Mouse (Mus musculus) G1E (cell line): ENCODE measurements around the gene Odaph. TPM values are rescaled to one million over a fixed set of nuclear protein-coding genes. Genes with fewer than 3 reads are reported as not detected.

ENCODE experiments used
- ATAC-seq: 2 replicates; pipeline ENCODE4 v1.8.0; 2016; ENCODE audit warnings: mild to moderate bottlenecking; ENCODE audit not compliant: insufficient number of reproducible peaks, poor library complexity, low FRiP score, severe bottlenecking; ENCODE audit errors: extremely low read depth
- DNase-seq: peaks from one replicate; pipeline ENCODE4 v3.0.0; 2012; ENCODE audit warnings: low spot score
- H3K27me3 ChIP-seq: 2 replicates; pipeline ENCODE4 v1.6.1; 2012; ENCODE audit warnings: mild to moderate bottlenecking, low read length, inconsistent platforms; ENCODE audit not compliant: insufficient read depth
- H3K36me3 ChIP-seq: replicated peaks from 2 replicates; pipeline ENCODE3; 2012; ENCODE audit warnings: mild to moderate bottlenecking, inconsistent platforms
- H3K4me1 ChIP-seq: 2 replicates; pipeline ENCODE4 v1.6.1; 2012; ENCODE audit warnings: low read depth, low read length, inconsistent platforms, mixed read lengths; ENCODE audit not compliant: insufficient read depth
- H3K4me3 ChIP-seq: 2 replicates; pipeline ENCODE4 v1.5.1; 2012; ENCODE audit warnings: low read depth, mild to moderate bottlenecking, inconsistent platforms, low read length, moderate library complexity, mixed read lengths
- H3K9me3 ChIP-seq: replicated peaks from 2 replicates; pipeline ENCODE4 v1.6.1; 2012; ENCODE audit warnings: inconsistent platforms
- CTCF ChIP-seq: IDR thresholded peaks from 2 replicates; pipeline ENCODE4 v1.5.1; 2012; ENCODE audit warnings: low read depth, low read length, inconsistent platforms, mixed read lengths
- GATA1 ChIP-seq: IDR thresholded peaks from 2 replicates; pipeline ENCODE4 v1.6.1; 2012; ENCODE audit warnings: borderline replicate concordance, low read length, inconsistent platforms, mixed read lengths
- GATA2 ChIP-seq: IDR thresholded peaks from 2 replicates; pipeline ENCODE4 v1.6.1; 2012; ENCODE audit warnings: low read depth, low read length, inconsistent platforms, borderline replicate concordance
- POLR2AphosphoS5 ChIP-seq: IDR thresholded peaks from 2 replicates; pipeline ENCODE4 v1.6.1; 2012; ENCODE audit warnings: low read depth, low read length, inconsistent platforms; ENCODE audit not compliant: insufficient replicate concordance
- TAL1 ChIP-seq: conservative IDR thresholded peaks from 2 replicates; pipeline ENCODE4 v1.6.1; 2012; ENCODE audit warnings: low read depth, low read length, inconsistent platforms, mixed read lengths
- polyA plus RNA-seq: library from polyadenylated mRNA; stranded (reverse); fragments of >175 nt; gene quantifications from 2 replicates; pipeline ENCODE4 v1.2.3, GENCODE M21; 2012
- total RNA-seq, 2 experiments: library from RNA; stranded (forward) in 1 of 2; stranded (reverse) in 1 of 2; fragments of 200-1000 nt in 1 of 2; fragments of >200 nt in 1 of 2; fragmentation: Nextera tagmentation in 1 of 2; gene quantifications; 2 replicates each; pipeline ENCODE4 v1.2.3; 2014 to 2017

The Odaph gene
- total and polyA plus RNA-seq, 3 experiments: 0.22 TPM; not detected in 2

DNA sequence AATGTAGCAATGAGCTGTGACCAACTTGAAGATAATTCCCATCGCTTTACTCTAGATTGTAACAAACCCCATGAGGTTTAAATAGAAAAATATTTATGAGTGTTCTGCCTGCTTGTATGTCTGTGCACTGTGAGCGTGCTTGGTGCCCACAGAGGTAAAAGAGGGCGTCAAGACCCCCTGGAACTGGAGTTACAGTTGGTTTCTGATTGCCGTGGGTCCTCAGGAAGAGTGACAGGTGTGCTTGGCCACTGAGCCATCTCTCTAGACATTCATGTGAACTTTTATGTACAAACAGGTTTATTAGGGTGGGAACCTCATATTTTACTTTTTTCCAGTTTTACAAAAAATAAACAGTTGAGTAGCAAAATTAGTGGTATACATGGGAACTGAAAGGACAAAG is 56.5 kb downstream of the Odaph start, which contains the start of gene Cdkl2:
TSS of gene Cdkl2 (minus strand) at position 101 of the 400 bp plus-strand sequence.
- H3K36me3 ChIP-seq: no peaks in the 10 kb centered on the region
- ATAC-seq (no peak), DNase-seq (no peak)
- TF ChIP-seq GATA2 (no peak), CTCF (no peak), GATA1 (no peak), TAL1 (no peak), POLR2AphosphoS5 (no peak)
- H3K9me3 ChIP-seq: no peaks in the 10 kb centered on the region
- H3K4me3 ChIP-seq: peak within 1 kb of the TSS; percentile 79
- peaks cover 8% of the 10 kb centered on the region for H3K27me3 ChIP-seq
- H3K4me1 ChIP-seq: peaks cover 15% of the 10 kb centered on the region

Other genes starting within 250 kb of the Odaph start
- gene Rchy1, start 24.4 kb upstream of the Odaph start, total RNA-seq (2014; fragmentation: Nextera tagmentation): 51.0 and 60.9 TPM in 2 replicates
- 59.8 and 64.2 TPM in 2 replicates for gene Rchy1, start 24.4 kb upstream of the Odaph start, total RNA-seq (2017)
- gene Rchy1, start 24.4 kb upstream of the Odaph start, polyA plus RNA-seq: 11.9 and 12.6 TPM in 2 replicates
- 0.29 and 1.4 TPM in 2 replicates for gene Cdkl2, start 56.4 kb downstream of the Odaph start, total RNA-seq (2014; fragmentation: Nextera tagmentation)
- gene Cdkl2, start 56.4 kb downstream of the Odaph start, total RNA-seq (2017): 2.9 and 4.3 TPM in 2 replicates
- 0.02 TPM in 2 replicates for gene Cdkl2, start 56.4 kb downstream of the Odaph start, polyA plus RNA-seq
- 67.6 and 83.1 TPM in 2 replicates for gene G3bp2, start 96.2 kb downstream of the Odaph start, total RNA-seq (2014; fragmentation: Nextera tagmentation)
- 89.8 and 101 TPM in 2 replicates for gene G3bp2, start 96.2 kb downstream of the Odaph start, total RNA-seq (2017)
- gene G3bp2, start 96.2 kb downstream of the Odaph start, polyA plus RNA-seq: 13.4 and 16.8 TPM in 2 replicates
- 50.5 and 52.5 TPM in 2 replicates for gene Uso1, start 150.5 kb downstream of the Odaph start, total RNA-seq (2014; fragmentation: Nextera tagmentation)
- 21.3 and 21.9 TPM in 2 replicates for gene Uso1, start 150.5 kb downstream of the Odaph start, total RNA-seq (2017)
- 20.7 and 39.7 TPM in 2 replicates for gene Uso1, start 150.5 kb downstream of the Odaph start, polyA plus RNA-seq
- not detected in 2 replicates for gene U90926, start 227.9 kb downstream of the Odaph start, total RNA-seq (2014; fragmentation: Nextera tagmentation)
- not detected in 2 replicates for gene U90926, start 227.9 kb downstream of the Odaph start, total RNA-seq (2017)
- not detected in 2 replicates for gene U90926, start 227.9 kb downstream of the Odaph start, polyA plus RNA-seq